Mouse (Mus musculus): ENCODE results near the gene Gm10273.

GRCm38 (mm10) chr10:59367206-59367605, 28.2 kb upstream of the Gm10273 start:
- TF ChIP-seq TCF3 (IDR thresholded peaks at IDR 0.05; ENCODE audit: insufficient read length, low read depth) (no peak), POLR2A (IDR thresholded peaks at IDR 0.05; ENCODE audit: insufficient read length, low read depth) (no peak), SRF (IDR thresholded peaks at IDR 0.05; ENCODE audit: control insufficient read depth, insufficient read length, low read depth) (no peak), MYOD1 (IDR thresholded peaks at IDR 0.05; ENCODE audit: control insufficient read depth in 1 of 3, insufficient read length in 2 of 3, low read depth in 2 of 3) (no peak), TCF12 (IDR thresholded peaks at IDR 0.05; ENCODE audit: insufficient read depth, poor library complexity, severe bottlenecking) (no peak)

Measured in myocyte (in vitro differentiated cells).